Mouse (Mus musculus): ENCODE measurements at regions not wholly inside any gene's neighbourhood (a gene's known extent, or its start where the extent isn't known, plus 50 kb on each side); places are given as distances from the start of the nearest gene placed in this dataset.

DNA sequence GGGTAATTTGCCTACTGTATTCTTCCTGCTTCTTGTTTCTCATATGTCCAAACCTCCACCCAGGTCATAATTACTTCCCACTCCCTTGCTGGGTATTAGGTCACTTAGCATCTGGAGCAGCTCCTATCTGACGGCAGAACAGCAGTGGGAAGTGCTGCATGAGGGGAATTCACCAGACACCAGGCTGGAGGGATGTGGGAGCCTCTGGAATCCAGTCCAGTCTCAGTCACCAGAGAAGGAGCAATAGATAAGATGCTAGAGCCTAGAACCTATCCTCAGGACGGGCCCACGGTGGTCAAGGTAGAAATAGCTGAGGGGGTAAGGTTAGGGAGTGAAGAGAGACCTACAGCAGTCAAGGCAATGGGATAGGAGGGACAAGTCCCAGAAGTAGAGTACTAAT is 277.1 kb downstream of the Tns1 start:
- TF ChIP-seq CTCF (IDR thresholded peaks at IDR 0.05; ENCODE audit: borderline replicate concordance, insufficient read depth, low read depth, low read length) (no peak), POLR2A (IDR thresholded peaks at IDR 0.05; ENCODE audit: borderline replicate concordance, insufficient read depth, low read length) (no peak)

All from cerebellum, adult 2 months (tissue).